Mouse (Mus musculus): ENCODE data around the gene Ldha.
"Not testable (repeated sequence)": the region's sequence is repeated elsewhere in the genome, so short reads cannot be mapped to it uniquely, and the experiment has no call there.

Gene Ldha

GRCm38 (mm10) chr7:46840787-46841525, at the start of gene Ldha:
Ldha (plus strand) TSS chr7:46841475.
- CTCF ChIA-PET, result interaction anchor here in 2 of 4 experiments (0.5 to 0.6 kb wide), 2 partner anchors 459 to 1142 kb away, joined by 3 read pairs; partner anchors contain the start of gene Car11 (in 1 of the 2)
- POLR2A ChIA-PET, result interaction anchor here in 3 of 4 experiments (0.6 to 5.0 kb wide), 12 partner anchors 7 to 115 kb away, joined by 3 to 32 read pairs (median 10); partner anchors contain the start of genes Gtf2h1 (in 1 of the 3) and Hps5 (in 1 of the 3)

- CTCF ChIA-PET, result interaction anchor here in 3 of 4 experiments (0.5 to 2.1 kb wide), 4 partner anchors 23 to 921 kb away, joined by 3 to 14 read pairs (median 7); partner anchors contain the start of gene Saal1 (in 1 of the 3)
- POLR2A ChIA-PET, result interaction anchor here in 1 of 4 experiments (3.1 to 3.3 kb wide), 2 partner anchors 8 to 12 kb away, joined by 14 to 25 read pairs; no protein-coding TSS in a partner anchor
Measured at GRCm38 (mm10) chr7:46793871-46794270, 47.4 kb upstream of the Ldha start.

GRCm38 (mm10) chr7:46795287-46796205, 45.7 kb upstream of the Ldha start, which contains the start of the genes Hps5 and Gtf2h1:
Hps5 (minus strand) TSS chr7:46796064.
Gtf2h1 (plus strand) TSS chr7:46796103.
- ChIA-PET CTCF (interaction anchor here in 3 of 4 experiments (0.6 to 2.1 kb wide), 5 partner anchors 25 to 981 kb away, joined by 3 to 6 read pairs (median 3); partner anchors contain the start of genes Cyth2 (in 1 of the 3) and Saal1 (in 1 of the 3)), POLR2A (interaction anchor here (0.6 to 3.3 kb wide), 62 partner anchors 9 to 1220 kb away, joined by 3 to 25 read pairs (median 4); partner anchors contain the start of genes Saal1 (in 2 of the 4), Sergef (in 1 of the 4) and Spty2d1 (in 1 of the 4))

DNA sequence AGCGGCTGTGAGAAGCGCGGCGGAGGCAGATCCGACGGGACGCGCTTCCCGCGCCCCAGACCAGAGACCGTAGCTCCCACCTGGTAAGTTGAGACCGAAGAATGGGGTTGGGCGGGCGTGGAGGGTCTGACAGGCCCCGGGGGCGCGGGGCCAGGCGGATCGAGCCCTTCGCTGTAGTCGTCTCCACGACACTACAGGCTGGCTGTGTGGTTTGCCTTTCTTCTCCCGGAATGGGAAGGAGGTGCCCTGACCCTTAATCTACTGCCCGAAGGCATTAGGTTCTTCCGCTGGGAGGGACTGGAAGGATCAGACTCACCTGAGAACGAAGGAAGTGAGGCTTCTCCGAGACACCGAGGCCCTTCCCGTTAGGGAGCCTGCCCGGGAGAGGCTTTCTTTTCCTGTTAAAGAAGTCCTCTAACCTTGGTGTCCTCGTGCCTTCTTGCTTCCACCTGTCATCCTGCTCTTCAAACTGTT, 45.0 kb upstream of the Ldha start:
- POLR2A ChIA-PET, result interaction anchor here (0.6 to 3.3 kb wide), 58 partner anchors 9 to 1221 kb away, joined by 3 to 25 read pairs (median 4); partner anchors contain the start of genes Saal1 (in 2 of the 4), Sergef (in 1 of the 4) and Spty2d1 (in 1 of the 4)
- CTCF ChIA-PET, result interaction anchor here in 2 of 4 experiments (0.6 to 1.3 kb wide), 3 partner anchors 27 to 982 kb away, joined by 3 to 6 read pairs (median 3); partner anchors contain the start of gene Cyth2 (in 1 of the 2)

- CTCF ChIA-PET, result interaction anchor here in 1 of 4 experiments (1.3 kb wide), 1 partner anchor 28 kb away, joined by 6 read pairs; no protein-coding TSS in a partner anchor
Measured at GRCm38 (mm10) chr7:46796779-46797178, 44.5 kb upstream of the Ldha start.

DNA sequence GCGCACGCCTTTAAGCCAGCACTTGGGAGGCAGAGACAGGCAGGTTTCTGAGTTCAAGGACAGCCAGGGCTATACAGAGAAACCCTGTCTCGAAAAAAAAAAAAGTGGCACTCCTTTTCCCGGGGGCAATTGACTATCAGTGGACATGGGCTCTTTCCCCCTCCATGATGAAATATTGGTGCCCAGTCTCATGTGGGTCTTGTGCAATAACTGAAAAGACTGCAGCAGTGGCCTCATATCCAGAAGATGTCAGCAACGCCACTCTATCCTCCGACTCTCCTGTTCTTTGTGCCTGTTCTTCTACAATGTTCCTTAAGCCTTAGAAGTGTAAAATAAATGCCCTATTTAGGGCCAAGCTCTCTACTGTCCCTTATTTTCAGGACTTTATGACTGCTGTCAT, 30.9 kb upstream of the Ldha start:
- ChIA-PET CTCF (interaction anchor here in 3 of 4 experiments (0.6 to 1.0 kb wide), 3 partner anchors 14 to 40 kb away, joined by 3 to 4 read pairs (median 4); no protein-coding TSS in a partner anchor), POLR2A (interaction anchor here (0.6 to 4.1 kb wide), 17 partner anchors 8 to 100 kb away, joined by 3 to 17 read pairs (median 3); partner anchors contain the start of genes Gtf2h1 (in 1 of the 4), Hps5 (in 1 of the 4) and Saal1 (in 1 of the 4))

More at GRCm38 (mm10) chr7:46796779-46797178, 44.5 kb upstream of the Ldha start:
- POLR2A ChIA-PET, result interaction anchor here in 3 of 4 experiments (0.7 to 3.3 kb wide), 16 partner anchors 9 to 85 kb away, joined by 3 to 25 read pairs (median 5); no protein-coding TSS in a partner anchor

DNA sequence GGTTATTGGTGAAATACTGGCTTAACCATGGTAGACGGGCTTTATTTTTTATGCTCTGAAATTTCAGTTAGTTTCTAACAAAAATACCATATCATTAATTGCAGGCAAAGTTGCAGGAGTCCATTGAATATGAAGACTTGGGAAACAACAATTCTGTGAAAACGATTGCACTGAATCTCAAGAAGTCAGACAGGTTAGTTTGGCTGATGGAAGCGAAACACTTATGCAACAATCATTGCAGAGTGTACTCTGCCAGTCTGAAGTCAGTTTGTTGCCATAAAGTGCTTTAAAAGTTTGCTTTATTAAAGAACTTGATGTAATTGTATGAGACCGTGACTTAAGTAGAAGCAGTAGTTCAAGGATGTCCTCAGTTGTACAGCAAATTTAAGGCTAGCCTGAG, 27.3 kb upstream of the Ldha start:
- POLR2A ChIA-PET, result interaction anchor here in 2 of 4 experiments (1.0 to 4.8 kb wide), 4 partner anchors 8 to 32 kb away, joined by 3 to 17 read pairs (median 10); no protein-coding TSS in a partner anchor
- CTCF ChIA-PET, result no interaction called here

GRCm38 (mm10) chr7:46820876-46821632, 20.2 kb upstream of the Ldha start:
- CTCF ChIA-PET, result not testable (repeated sequence)
- POLR2A ChIA-PET, result interaction anchor here in 2 of 4 experiments (0.7 to 2.3 kb wide), 11 partner anchors 8 to 106 kb away, joined by 3 to 7 read pairs (median 4); partner anchors contain the start of genes Gtf2h1 (in 2 of the 2) and Hps5 (in 2 of the 2)

GRCm38 (mm10) chr7:46827046-46827802, 14.1 kb upstream of the Ldha start:
- POLR2A ChIA-PET, result interaction anchor here in 2 of 4 experiments (0.6 to 5.0 kb wide), 19 partner anchors 8 to 32 kb away, joined by 3 to 44 read pairs (median 8); partner anchors contain the start of genes Ldha (in 2 of the 2), Gtf2h1 (in 1 of the 2) and Hps5 (in 1 of the 2)
- CTCF ChIA-PET, result interaction anchor here in 3 of 4 experiments (0.6 to 1.2 kb wide), 4 partner anchors 11 to 324 kb away, joined by 3 to 4 read pairs (median 4); no protein-coding TSS in a partner anchor

DNA sequence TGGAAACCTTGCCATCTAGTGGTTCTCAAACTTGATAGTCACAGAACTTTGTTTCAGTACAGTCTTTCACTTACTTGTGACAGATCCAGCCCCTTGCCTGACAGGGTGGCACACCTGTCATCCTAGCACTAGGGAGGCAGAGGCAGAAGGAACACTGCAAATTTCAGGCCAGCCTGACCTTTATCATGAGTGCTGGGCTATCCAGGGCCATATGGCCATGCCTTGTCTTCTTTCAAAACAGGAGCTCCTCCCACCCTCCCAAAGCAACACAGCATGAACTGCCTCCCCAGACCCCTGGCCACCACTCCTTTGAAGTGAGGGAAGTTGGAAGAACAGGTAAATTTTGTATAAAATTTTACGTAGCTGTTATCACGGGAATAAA, 13.5 kb upstream of the Ldha start:
- POLR2A ChIA-PET, result interaction anchor here in 3 of 4 experiments (0.6 to 5.0 kb wide), 16 partner anchors 9 to 86 kb away, joined by 3 to 44 read pairs (median 8); partner anchors contain the start of gene Ldha (in 2 of the 3)
- CTCF ChIA-PET, result interaction anchor here in 2 of 4 experiments (0.8 to 0.9 kb wide), 3 partner anchors 9 to 113 kb away, joined by 3 to 4 read pairs (median 3); no protein-coding TSS in a partner anchor

GRCm38 (mm10) chr7:46829911-46830310, 11.4 kb upstream of the Ldha start:
- ChIA-PET POLR2A (interaction anchor here in 3 of 4 experiments (0.9 to 4.3 kb wide), 12 partner anchors 10 to 89 kb away, joined by 3 to 26 read pairs (median 7); partner anchors contain the start of genes Gtf2h1 (in 1 of the 3), Hps5 (in 1 of the 3) and Tsg101 (in 1 of the 3)), CTCF (interaction anchor here in 1 of 4 experiments (1.3 to 2.4 kb wide), 2 partner anchors 9 to 119 kb away, joined by 5 to 6 read pairs; partner anchors contain the start of gene Saal1)

GRCm38 (mm10) chr7:46830799-46831590, 10.3 kb upstream of the Ldha start:
- ChIA-PET POLR2A (interaction anchor here (0.6 to 4.3 kb wide), 30 partner anchors 8 to 143 kb away, joined by 3 to 26 read pairs (median 4); partner anchors contain the start of genes Gtf2h1 (in 1 of the 4), Hps5 (in 1 of the 4) and Tsg101 (in 1 of the 4)), CTCF (interaction anchor here in 2 of 4 experiments (0.6 to 2.4 kb wide), 3 partner anchors 8 to 120 kb away, joined by 3 to 6 read pairs (median 5); partner anchors contain the start of gene Saal1 (in 1 of the 2))

GRCm38 (mm10) chr7:46831693-46832092, 9.6 kb upstream of the Ldha start:
- POLR2A ChIA-PET, result interaction anchor here (0.8 to 4.3 kb wide), 20 partner anchors 8 to 67 kb away, joined by 3 to 26 read pairs (median 4); partner anchors contain the start of genes Gtf2h1 (in 1 of the 4) and Hps5 (in 1 of the 4)
- CTCF ChIA-PET, result interaction anchor here in 1 of 4 experiments (2.4 kb wide), 1 partner anchor 121 kb away, joined by 6 read pairs; the partner anchor contains the start of gene Saal1

GRCm38 (mm10) chr7:46832112-46832810, 9.0 kb upstream of the Ldha start:
- POLR2A ChIA-PET, result interaction anchor here in 2 of 4 experiments (0.8 to 4.3 kb wide), 17 partner anchors 8 to 37 kb away, joined by 3 to 26 read pairs (median 5); partner anchors contain the start of genes Gtf2h1 (in 1 of the 2) and Hps5 (in 1 of the 2)
- CTCF ChIA-PET, result not testable (repeated sequence)
